Mouse (Mus musculus): ENCODE measurements around the gene Smarcd1.

DNA sequence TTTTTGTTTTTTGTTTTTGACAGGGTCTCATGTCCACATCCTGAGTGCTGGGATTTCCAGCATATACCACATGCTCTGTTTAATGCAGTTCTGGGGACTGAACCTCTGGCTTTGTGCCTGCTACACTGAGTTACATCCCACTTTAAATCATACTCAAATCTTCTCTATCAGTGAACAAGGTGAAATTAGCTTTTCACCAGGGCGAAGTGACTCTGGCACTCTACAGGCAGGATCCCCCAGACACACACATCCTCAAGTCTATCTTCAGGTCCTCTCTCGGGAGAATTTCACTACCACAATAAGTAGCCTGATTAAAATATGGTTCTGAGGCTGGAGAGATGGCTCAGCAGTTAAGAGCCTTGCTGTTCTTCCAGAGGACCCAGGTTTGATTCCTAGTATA, 24.6 kb downstream of the Smarcd1 start:
- TF ChIP-seq CTCF (IDR thresholded peaks at IDR 0.05; ENCODE audit: control insufficient read depth, insufficient read depth, insufficient read length) (no peak), CEBPB (IDR thresholded peaks at IDR 0.05; ENCODE audit: low read depth) (no peak)
